Mouse (Mus musculus) ES-E14 (cell line): ENCODE measurements around the gene Supt20. TPM values are rescaled to one million over a fixed set of nuclear protein-coding genes. Genes with fewer than 3 reads are reported as not detected.
A peak's percentile ranks its signal among the peaks of the same experiment; 100 is the strongest.
"Not testable (repeated sequence)": the region's sequence is repeated elsewhere in the genome, so short reads cannot be mapped to it uniquely, and the experiment has no call there.

Experiments used
- DNase-seq: peaks from one replicate; pipeline ENCODE4 v3.0.0-alpha.2; 2013; ENCODE audit warnings: low read depth, low spot score
- H3K27ac ChIP-seq: 2 replicates; pipeline ENCODE4 v1.5.1; 2012; ENCODE audit warnings: low read depth, mild to moderate bottlenecking, low read length, moderate library complexity, mixed read lengths; ENCODE audit not compliant: poor library complexity, insufficient read depth, severe bottlenecking
- H3K36me3 ChIP-seq: 2 replicates; pipeline ENCODE4 v1.6.1; 2012; ENCODE audit warnings: mild to moderate bottlenecking, low read length, moderate library complexity, mixed read lengths; ENCODE audit not compliant: control insufficient read depth, poor library complexity, insufficient read depth, severe bottlenecking
- H3K4me1 ChIP-seq, 2 experiments: fragments of 150-350 bp in 1 of 2; sonication (generic) in 1 of 2; 2 replicates each; pipeline ENCODE4 v1.6.1; 2012; ENCODE audit warnings: low read length in 2 of 2, mild to moderate bottlenecking in 1 of 2, mixed read lengths in 1 of 2; ENCODE audit not compliant: control insufficient read depth in 2 of 2, insufficient read depth in 2 of 2, poor library complexity in 1 of 2
- H3K4me3 ChIP-seq, 2 experiments: fragments of 150-350 bp in 1 of 2; sonication (generic) in 1 of 2; 2 replicates each; pipeline ENCODE4 v1.5.1; 2012; ENCODE audit warnings: low read length in 2 of 2, low read depth in 1 of 2, mild to moderate bottlenecking in 1 of 2, mixed read lengths in 1 of 2; ENCODE audit not compliant: insufficient read depth in 1 of 2, poor library complexity in 1 of 2, severe bottlenecking in 1 of 2
- H3K9ac ChIP-seq: 2 replicates; pipeline ENCODE4 v1.6.1; 2012; ENCODE audit warnings: low read depth, mild to moderate bottlenecking, low read length, mixed read lengths; ENCODE audit not compliant: poor library complexity, insufficient read depth, severe bottlenecking
- H3K9me3 ChIP-seq: fragments of 150-350 bp; sonication (generic); 2 replicates; pipeline ENCODE4 v1.6.1; 2012; ENCODE audit warnings: low read depth, mild to moderate bottlenecking, low read length; ENCODE audit not compliant: control insufficient read depth, insufficient read depth
- CHD2 ChIP-seq: IDR thresholded peaks from 2 replicates; pipeline ENCODE4 v1.6.1; 2014; ENCODE audit warnings: mild to moderate bottlenecking, low read depth, low read length, inconsistent platforms
- HCFC1 ChIP-seq: IDR thresholded peaks from 2 replicates; pipeline ENCODE4 v1.6.1; 2012; ENCODE audit warnings: low read length, inconsistent platforms, borderline replicate concordance; ENCODE audit not compliant: insufficient read depth
- MAFK ChIP-seq: IDR thresholded peaks from 2 replicates; pipeline ENCODE4 v1.6.1; 2014; ENCODE audit warnings: mild to moderate bottlenecking, low read depth, low read length, inconsistent platforms; ENCODE audit not compliant: insufficient read depth
- ZC3H11A ChIP-seq: IDR thresholded peaks from 2 replicates; pipeline ENCODE4 v1.6.1; 2012; ENCODE audit warnings: low read depth, mild to moderate bottlenecking, inconsistent platforms, low read length, borderline replicate concordance
- ZNF384 ChIP-seq: IDR thresholded peaks from 2 replicates; pipeline ENCODE4 v1.6.1; 2012; ENCODE audit warnings: low read depth, low read length, inconsistent platforms
- in situ Hi-C, 2 experiments: fragments of 600-800 bp; cut with MboI; formaldehyde crosslinking; loops; one replicate each; pipeline ENCODE4 v1.15.1; 2025; ENCODE audit warnings: low sequenced_read_pairs in 2 of 2, inconsistent platforms in 1 of 2; ENCODE audit not compliant: unreplicated experiment in 2 of 2
- total RNA-seq: library from RNA; depleted of rRNA; stranded (reverse); fragments of 300-350 nt; gene quantifications from 2 replicates; pipeline ENCODE4 v1.2.3, GENCODE M21; 2012

The Supt20 gene
- total RNA-seq, 1 experiment = 56.4 TPM

DNA sequence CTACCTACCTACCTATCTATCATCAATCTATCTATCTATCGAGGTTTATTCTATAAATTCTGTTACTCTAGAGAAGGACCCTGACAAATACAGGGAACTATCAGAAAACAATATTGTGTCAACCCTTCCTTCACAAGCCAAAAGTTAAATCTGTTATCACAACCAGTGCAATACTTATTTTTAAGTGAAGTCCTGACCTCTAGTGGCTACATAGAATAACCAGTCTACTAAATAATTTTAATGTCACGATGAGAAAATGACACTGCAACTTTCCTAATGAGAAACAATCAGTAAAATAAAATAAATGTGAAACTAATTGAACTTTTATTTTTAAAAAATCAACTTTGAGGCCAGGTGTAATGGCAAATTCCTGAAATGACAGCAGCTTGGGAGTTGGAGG is 3.5 kb upstream of the Supt20 start:
- Histone ChIP-seq H3K9me3 (no peaks in the 10 kb centered on the region), H3K36me3 (no peaks in the 10 kb centered on the region), H3K9ac (no peak overlapping the region), H3K4me3 (no peak overlapping the region), H3K27ac (no peak overlapping the region), H3K4me1 (no peaks in the 10 kb centered on the region)
- in situ Hi-C loops = no loop called here
- DNase-seq = no peak
- no peak for TF ChIP-seq ZNF384
- TF ChIP-seq HCFC1 = no peak
- TF ChIP-seq ZC3H11A = no peak
- no peak for TF ChIP-seq MAFK

GRCm38 (mm10) chr3:54693056-54693415 is 429 bp downstream of the Supt20 start:
- DNase-seq = peak; percentile 39
- Histone ChIP-seq H3K4me3 (peak overlapping the region; percentile 86 to 95), H3K9ac (peak overlapping the region; percentile 91)

GRCm38 (mm10) chr3:54699759-54700301 is 7.2 kb downstream of the Supt20 start:
- no peaks in the 10 kb centered on the region for H3K9me3 ChIP-seq
- no peaks in the 10 kb centered on the region; a peak in 1 of 4 replicates for H3K4me1 ChIP-seq
- no peak overlapping the region for H3K4me3 ChIP-seq
- TF ChIP-seq ZC3H11A = no peak
- TF ChIP-seq ZNF384 = no peak
- no peak for TF ChIP-seq MAFK
- TF ChIP-seq HCFC1 = no peak
- no peak for TF ChIP-seq CHD2
- peaks cover 29% of the 10 kb centered on the region for H3K36me3 ChIP-seq
- no peak overlapping the region for H3K9ac ChIP-seq
- no peak for DNase-seq
- in situ Hi-C loops = no loop called here
- no peak overlapping the region for H3K27ac ChIP-seq

More at GRCm38 (mm10) chr3:54693056-54693415, 429 bp downstream of the Supt20 start:
- TF ChIP-seq CHD2 (no peak), ZNF384 (peak; percentile 38; the same call in 1 of the 2 replicates)
- in situ Hi-C loops = no loop called here
- no peaks in the 10 kb centered on the region; a peak in 1 of 4 replicates for H3K4me1 ChIP-seq
- H3K27ac ChIP-seq = peak overlapping the region; percentile 75
- peaks cover 12% of the 10 kb centered on the region for H3K36me3 ChIP-seq
- H3K9me3 ChIP-seq = no peaks in the 10 kb centered on the region

DNA sequence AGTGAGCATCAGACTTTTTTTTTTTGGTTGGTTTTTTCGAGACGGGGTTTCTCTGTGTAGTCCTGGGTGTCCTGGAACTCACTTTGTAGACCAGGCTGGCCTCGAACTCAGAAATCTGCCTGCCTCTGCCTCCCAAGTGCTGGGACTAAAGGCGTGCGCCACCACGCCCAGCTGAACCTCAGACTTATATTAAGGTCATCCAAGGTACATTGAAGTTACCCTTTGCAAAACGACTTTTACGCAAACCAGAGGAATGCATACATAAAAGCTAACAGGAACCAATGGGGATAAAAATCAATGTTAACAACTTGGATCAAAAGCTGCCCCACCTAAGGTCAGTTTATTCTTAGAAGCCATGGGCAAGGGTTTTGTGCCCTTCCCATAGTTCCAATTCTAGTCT is 11.5 kb downstream of the Supt20 start:
- not testable (repeated sequence) for DNase-seq

DNA sequence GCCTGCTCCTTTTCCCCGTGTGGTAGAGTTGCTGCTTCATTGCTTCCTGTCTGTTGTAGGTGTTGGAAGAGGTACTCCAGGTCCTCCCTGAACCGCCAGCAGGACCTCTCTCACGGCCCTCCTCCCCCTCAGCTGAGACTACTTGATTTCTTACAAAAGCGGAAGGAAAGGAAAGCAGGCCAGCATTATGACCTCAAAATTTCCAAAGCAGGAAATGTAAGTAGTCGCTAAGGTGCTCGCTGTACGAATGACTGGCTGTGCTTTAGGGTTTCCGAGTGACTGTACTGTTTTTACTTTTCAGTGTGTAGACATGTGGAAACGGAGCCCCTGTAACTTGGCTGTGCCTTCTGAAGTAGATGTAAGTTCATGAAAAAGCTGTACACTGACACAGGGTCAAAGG is 16.4 kb downstream of the Supt20 start:
- Histone ChIP-seq H3K4me3 (no peak overlapping the region), H3K4me1 (no peaks in the 10 kb centered on the region), H3K9me3 (no peaks in the 10 kb centered on the region), H3K36me3 (peaks cover 40% of the 10 kb centered on the region), H3K9ac (no peak overlapping the region), H3K27ac (no peak overlapping the region)
- no peak for DNase-seq
- in situ Hi-C loops = no loop called here
- no peak for TF ChIP-seq MAFK
- no peak for TF ChIP-seq ZC3H11A

More for the DNA sequence above, 11.5 kb downstream of the Supt20 start:
- H3K36me3 ChIP-seq = peaks cover 33% of the 10 kb centered on the region
- in situ Hi-C loops, H3K4me1 ChIP-seq, H3K27ac ChIP-seq, H3K9me3 ChIP-seq, H3K4me3 ChIP-seq, H3K9ac ChIP-seq: not testable (repeated sequence)
